Mouse (Mus musculus) midbrain, postnatal 0 days (tissue): ENCODE results near the gene 4930563M21Rik. TPM values are rescaled to one million over a fixed set of nuclear protein-coding genes. Genes with fewer than 3 reads are reported as not detected.
"Not testable (repeated sequence)": the region's sequence is repeated elsewhere in the genome, so short reads cannot be mapped to it uniquely, and the experiment has no call there.

Experiments
- ATAC-seq: fragments of 200-750 bp; cut with Nextera tagmentation; 2 replicates; pipeline ENCODE4 v1.8.0; 2017; ENCODE audit warnings: moderate number of reproducible peaks, mild to moderate bottlenecking, moderate TSS enrichment, moderate library complexity; ENCODE audit not compliant: low FRiP score
- DNase-seq: peaks from one replicate; pipeline ENCODE4 v3.0.0-alpha.2; 2015; ENCODE audit warnings: low spot score
- H3K27ac ChIP-seq: fragments of 300-500 bp; sonication (generic); 2 replicates; pipeline ENCODE4 v1.5.1; 2014; ENCODE audit warnings: low read depth, mild to moderate bottlenecking, low read length, mixed read lengths
- H3K27me3 ChIP-seq: fragments of 300-500 bp; sonication (generic); 2 replicates; pipeline ENCODE4 v1.6.1; 2014; ENCODE audit warnings: low read length, control low read depth, mixed read lengths; ENCODE audit not compliant: insufficient read depth
- H3K36me3 ChIP-seq: fragments of 300-500 bp; sonication (generic); 2 replicates; pipeline ENCODE4 v1.6.1; 2014; ENCODE audit warnings: low read length, control low read depth, mixed read lengths; ENCODE audit not compliant: insufficient read depth
- H3K4me1 ChIP-seq: fragments of 300-500 bp; sonication (generic); 2 replicates; pipeline ENCODE4 v1.6.1; 2014; ENCODE audit warnings: mild to moderate bottlenecking, control low read depth, antibody characterized with exemption, low read length, mixed read lengths; ENCODE audit not compliant: insufficient read depth
- H3K4me2 ChIP-seq: fragments of 300-500 bp; sonication (generic); 2 replicates; pipeline ENCODE4 v1.6.1; 2014; ENCODE audit warnings: low read depth, mild to moderate bottlenecking, low read length, mixed read lengths; ENCODE audit not compliant: poor library complexity, severe bottlenecking
- H3K4me3 ChIP-seq: fragments of 300-500 bp; sonication (generic); 2 replicates; pipeline ENCODE4 v1.5.1; 2014; ENCODE audit warnings: low read depth, mild to moderate bottlenecking, low read length, moderate library complexity
- H3K9ac ChIP-seq: fragments of 300-500 bp; sonication (generic); replicated peaks from 2 replicates; pipeline ENCODE4 v1.6.1; 2014; ENCODE audit warnings: mild to moderate bottlenecking, low read length, moderate library complexity, mixed read lengths; ENCODE audit not compliant: poor library complexity, severe bottlenecking
- H3K9me3 ChIP-seq: fragments of 300-500 bp; sonication (generic); 2 replicates; pipeline ENCODE4 v1.6.1; 2016; ENCODE audit warnings: low read length, control low read depth
- CTCF ChIP-seq: IDR thresholded peaks from 2 replicates; pipeline ENCODE4 v1.5.1; 2016; ENCODE audit warnings: antibody characterized with exemption, mild to moderate bottlenecking
- WGBS: fragments of 180-500 bp; shearing (Covaris S2); extraction: QIAGEN DNeasy Blood & Tissue Kit; methylation state at CpG from one replicate; pipeline ENCODE4 v1.1.7; 2014; 5-methylcytosine and 5-hydroxymethylcytosine counted together
- polyA plus RNA-seq: library from polyadenylated mRNA; unstranded; fragments of >200 nt; fragmentation: Nextera tagmentation; extraction: Ambion mirVana; gene quantifications from 2 replicates; pipeline ENCODE4 v1.2.1, GENCODE M21; 2015
- total RNA-seq: library from RNA; depleted of rRNA; stranded (reverse); fragments of >200 nt; gene quantifications from 2 replicates; pipeline ENCODE4 v1.2.3, GENCODE M21; 2014

4930563M21Rik gene
- total and polyA plus RNA-seq, 2 experiments from 2014 or later: not detected

- Histone ChIP-seq H3K9me3 (no peaks in the 10 kb centered on the region), H3K4me2 (no peak overlapping the region), H3K36me3 (no peaks in the 10 kb centered on the region), H3K27ac (no peak overlapping the region), H3K4me3 (no peak overlapping the region), H3K9ac (no peak overlapping the region), H3K27me3 (no peaks in the 10 kb centered on the region), H3K4me1 (no peaks in the 10 kb centered on the region)
- WGBS: 87% methylated on average over 16 of the region's 16 CpGs
- ATAC-seq: no peak
- DNase-seq: no peak
- TF ChIP-seq CTCF: no peak
These were observed 16.9 kb upstream of the 4930563M21Rik start for GRCm38 (mm10) chr9:56027292-56027691.

- no peak overlapping the region for H3K4me3 ChIP-seq
- H3K9me3 ChIP-seq: no peaks in the 10 kb centered on the region
- H3K27ac ChIP-seq: no peak overlapping the region
- no peaks in the 10 kb centered on the region for H3K4me1 ChIP-seq
- no peak overlapping the region for H3K9ac ChIP-seq
- ATAC-seq (no peak), DNase-seq (no peak)
- no peaks in the 10 kb centered on the region for H3K27me3 ChIP-seq
- WGBS: 58% methylated on average over 2 of the region's 2 CpGs
- no peak overlapping the region for H3K4me2 ChIP-seq
- TF ChIP-seq CTCF: no peak
- H3K36me3 ChIP-seq: no peaks in the 10 kb centered on the region
These were observed 14.4 kb upstream of the 4930563M21Rik start for GRCm38 (mm10) chr9:56024772-56025171.

- not testable (repeated sequence) for H3K27ac ChIP-seq, ATAC-seq, H3K9ac ChIP-seq, H3K4me3 ChIP-seq, DNase-seq, H3K9me3 ChIP-seq, H3K4me1 ChIP-seq, H3K27me3 ChIP-seq, H3K36me3 ChIP-seq, H3K4me2 ChIP-seq
- WGBS: no CpG with 5 or more reads among the region's 2 CpGs
These were observed 5.7 kb downstream of the 4930563M21Rik start for GRCm38 (mm10) chr9:56004679-56005078.

GRCm38 (mm10) chr9:55946819-55947218 is 63.5 kb downstream of the 4930563M21Rik start:
- Histone ChIP-seq H3K36me3 (no peaks in the 10 kb centered on the region), H3K27me3 (no peaks in the 10 kb centered on the region), H3K27ac (no peak overlapping the region), H3K4me3 (no peak overlapping the region), H3K9ac (no peak overlapping the region), H3K4me2 (no peak overlapping the region), H3K9me3 (no peaks in the 10 kb centered on the region), H3K4me1 (no peaks in the 10 kb centered on the region)
- 29% methylated on average over 1 of the region's 1 CpGs for WGBS
- peak; percentile 5 for DNase-seq
- no peak for ATAC-seq
- TF ChIP-seq CTCF: peak; percentile 44

- DNase-seq: no peak
These were observed 69.0 kb downstream of the 4930563M21Rik start for GRCm38 (mm10) chr9:55941356-55941755.

GRCm38 (mm10) chr9:55938618-55938985 is 71.7 kb downstream of the 4930563M21Rik start:
- H3K27ac ChIP-seq: 0 out of 2 replicates have a peak overlapping the region, but pooled peaks have one; percentile 95
- H3K9ac ChIP-seq: peak overlapping the region; percentile 93; the same call in 1 of the 2 replicates
- H3K4me1 ChIP-seq: no peaks in the 10 kb centered on the region
- peak overlapping the region; percentile 87 for H3K4me3 ChIP-seq
- H3K27me3 ChIP-seq: no peaks in the 10 kb centered on the region
- WGBS: 60% methylated on average over 6 of the region's 6 CpGs
- H3K36me3 ChIP-seq: no peaks in the 10 kb centered on the region
- no peaks in the 10 kb centered on the region for H3K9me3 ChIP-seq
- H3K4me2 ChIP-seq: peak overlapping the region; percentile 71
- TF ChIP-seq CTCF: no peak
- DNase-seq (no peak), ATAC-seq (no peak)

More at GRCm38 (mm10) chr9:55941356-55941755, 69.0 kb downstream of the 4930563M21Rik start:
- Histone ChIP-seq H3K4me2 (no peak overlapping the region), H3K4me3 (no peak overlapping the region), H3K27ac (no peak overlapping the region), H3K36me3 (no peaks in the 10 kb centered on the region), H3K4me1 (no peaks in the 10 kb centered on the region), H3K27me3 (no peaks in the 10 kb centered on the region), H3K9me3 (no peaks in the 10 kb centered on the region), H3K9ac (no peak overlapping the region)
- ATAC-seq: no peak
- no peak for TF ChIP-seq CTCF
